Mouse (Mus musculus): ENCODE measurements around the gene Ltb4r2.
A peak's percentile ranks its signal among the peaks of the same experiment; 100 is the strongest.

The Ltb4r2 gene

GRCm38 (mm10) chr14:55783171-55783957 is 22.1 kb downstream of the Ltb4r2 start:
- no peak for TF ChIP-seq GATA4 (IDR thresholded peaks at IDR 0.05; ENCODE audit: insufficient replicate concordance, low read length)

- no peak for TF ChIP-seq GATA4 (IDR thresholded peaks at IDR 0.05; ENCODE audit: insufficient replicate concordance, low read length)
These were observed 22.7 kb downstream of the Ltb4r2 start, which contains the start of gene Adcy4 for GRCm38 (mm10) chr14:55783958-55784235. Adcy4 (minus strand) TSS chr14:55784095.

- TF ChIP-seq GATA4 (IDR thresholded peaks at IDR 0.05; ENCODE audit: insufficient replicate concordance, low read length) = no peak
These were observed 24.0 kb downstream of the Ltb4r2 start for GRCm38 (mm10) chr14:55785195-55785594.

GRCm38 (mm10) chr14:55787731-55788130 is 26.5 kb downstream of the Ltb4r2 start:
- no peak for TF ChIP-seq GATA4 (IDR thresholded peaks at IDR 0.05; ENCODE audit: insufficient replicate concordance, low read length)

- TF ChIP-seq GATA4 (IDR thresholded peaks at IDR 0.05; ENCODE audit: insufficient replicate concordance, low read length) = no peak
These were observed 27.2 kb downstream of the Ltb4r2 start, which contains the start of gene Ripk3 for GRCm38 (mm10) chr14:55788256-55789050. Ripk3 (minus strand) TSS chr14:55788865.

- TF ChIP-seq GATA4 (IDR thresholded peaks at IDR 0.05; ENCODE audit: insufficient replicate concordance, low read length) = no peak
These were observed 32.2 kb downstream of the Ltb4r2 start for GRCm38 (mm10) chr14:55793461-55793860.

- TF ChIP-seq GATA4 (IDR thresholded peaks at IDR 0.05; ENCODE audit: insufficient replicate concordance, low read length) = no peak
These were observed 32.7 kb downstream of the Ltb4r2 start for GRCm38 (mm10) chr14:55793946-55794345.

- TF ChIP-seq GATA4 (IDR thresholded peaks at IDR 0.05; ENCODE audit: insufficient replicate concordance, low read length) = peak; percentile 8; the same call in 1 of the 2 replicates
These were observed 34.3 kb downstream of the Ltb4r2 start for GRCm38 (mm10) chr14:55795380-55796163.
